Mouse (Mus musculus) fibroblast of lung, adult 2 months (primary cell): ENCODE measurements at regions not wholly inside any gene's neighbourhood (a gene's known extent, or its start where the extent isn't known, plus 50 kb on each side); places are given as distances from the start of the nearest gene placed in this dataset.
A peak's percentile ranks its signal among the peaks of the same experiment; 100 is the strongest.

ENCODE experiments used
- DNase-seq: peaks from one replicate; pipeline ENCODE4 v3.0.0-alpha.2; 2011; ENCODE audit warnings: low read depth

GRCm38 (mm10) chr13:81852309-81852978, 69.6 kb downstream of the Cetn3 start:
- DNase-seq: peak; percentile 7

- DNase-seq: no peak
Observed at GRCm38 (mm10) chr13:81856072-81856471, 73.2 kb downstream of the Cetn3 start.

- no peak for DNase-seq
Observed at GRCm38 (mm10) chr13:81860683-81861082, 77.8 kb downstream of the Cetn3 start.

GRCm38 (mm10) chr13:81861886-81862600, 79.2 kb downstream of the Cetn3 start:
- DNase-seq: no peak

- DNase-seq: no peak
Observed at GRCm38 (mm10) chr13:81871226-81871625, 88.3 kb downstream of the Cetn3 start.

GRCm38 (mm10) chr13:81885879-81886278, 103.0 kb downstream of the Cetn3 start:
- no peak for DNase-seq

GRCm38 (mm10) chr13:81930266-81930665, 147.4 kb downstream of the Cetn3 start:
- DNase-seq: no peak

GRCm38 (mm10) chr13:81931199-81931598, 148.3 kb downstream of the Cetn3 start:
- DNase-seq: no peak

- no peak for DNase-seq
Observed at GRCm38 (mm10) chr13:81937061-81937460, 154.2 kb downstream of the Cetn3 start.

- DNase-seq: peak; percentile 26
Observed at GRCm38 (mm10) chr13:81944047-81944446, 161.2 kb downstream of the Cetn3 start.

- DNase-seq: no peak
Observed at GRCm38 (mm10) chr13:81944469-81944868, 161.6 kb downstream of the Cetn3 start.

- DNase-seq: no peak
Observed at GRCm38 (mm10) chr13:81945741-81946140, 162.9 kb downstream of the Cetn3 start.

- no peak for DNase-seq
Observed at GRCm38 (mm10) chr13:81965431-81965830, 182.6 kb downstream of the Cetn3 start.

GRCm38 (mm10) chr13:81975878-81976277, 193.0 kb downstream of the Cetn3 start:
- no peak for DNase-seq

GRCm38 (mm10) chr13:81978003-81978402, 195.1 kb downstream of the Cetn3 start:
- no peak for DNase-seq

GRCm38 (mm10) chr13:81979289-81979688, 196.4 kb downstream of the Cetn3 start:
- DNase-seq: no peak

GRCm38 (mm10) chr13:81980094-81980493, 197.2 kb downstream of the Cetn3 start:
- no peak for DNase-seq

- no peak for DNase-seq
Observed at GRCm38 (mm10) chr13:81982491-81982890, 199.6 kb downstream of the Cetn3 start.

GRCm38 (mm10) chr13:82000681-82001212, 217.9 kb downstream of the Cetn3 start:
- DNase-seq: no peak

GRCm38 (mm10) chr13:82005929-82006726, 223.3 kb downstream of the Cetn3 start:
- no peak for DNase-seq

GRCm38 (mm10) chr13:82007222-82007621, 224.3 kb downstream of the Cetn3 start:
- DNase-seq: no peak

- no peak for DNase-seq
Observed at GRCm38 (mm10) chr13:82039623-82040022, 256.7 kb downstream of the Cetn3 start.
